Mouse (Mus musculus) liver, embryonic 12.5 days (tissue): ENCODE data around the gene Plekhg2. TPM values are rescaled to one million over a fixed set of nuclear protein-coding genes. Genes with fewer than 3 reads are reported as not detected.

Experiments
- ATAC-seq: fragments of 200-750 bp; cut with Nextera tagmentation; 2 replicates; pipeline ENCODE4 v1.8.0; 2017; ENCODE audit warnings: moderate number of reproducible peaks, mild to moderate bottlenecking, moderate library complexity
- H3K27ac ChIP-seq: fragments of 300-500 bp; sonication (generic); 2 replicates; pipeline ENCODE4 v1.5.1; 2016; ENCODE audit warnings: mild to moderate bottlenecking
- H3K27me3 ChIP-seq: fragments of 300-500 bp; sonication (generic); replicated peaks from 2 replicates; pipeline ENCODE4 v1.6.1; 2016; ENCODE audit warnings: mild to moderate bottlenecking, moderate library complexity
- H3K36me3 ChIP-seq: fragments of 300-500 bp; sonication (generic); 2 replicates; pipeline ENCODE4 v1.6.1; 2016; ENCODE audit warnings: mild to moderate bottlenecking, moderate library complexity
- H3K4me1 ChIP-seq: fragments of 300-500 bp; sonication (generic); 2 replicates; pipeline ENCODE4 v1.6.1; 2016
- H3K4me2 ChIP-seq: fragments of 300-500 bp; sonication (generic); 2 replicates; pipeline ENCODE4 v1.6.1; 2016; ENCODE audit warnings: mild to moderate bottlenecking, moderate library complexity
- H3K4me3 ChIP-seq: fragments of 300-500 bp; sonication (generic); 2 replicates; pipeline ENCODE4 v1.5.1; 2016; ENCODE audit warnings: mild to moderate bottlenecking, moderate library complexity
- H3K9ac ChIP-seq: fragments of 300-500 bp; sonication (generic); 2 replicates; pipeline ENCODE4 v1.6.1; 2016; ENCODE audit warnings: mild to moderate bottlenecking, moderate library complexity
- H3K9me3 ChIP-seq: fragments of 300-500 bp; sonication (generic); replicated peaks from 2 replicates; pipeline ENCODE4 v1.6.1; 2016; ENCODE audit warnings: mild to moderate bottlenecking, moderate library complexity
- WGBS: fragments of 180-500 bp; shearing (Covaris S2); methylation state at CpG from one replicate; pipeline ENCODE4 v1.1.7; 2016; ENCODE audit not compliant: insufficient replicate concordance; 5-methylcytosine and 5-hydroxymethylcytosine counted together
- polyA plus RNA-seq: library from polyadenylated mRNA; unstranded; fragments of >200 nt; fragmentation: Nextera tagmentation; extraction: Ambion mirVana; gene quantifications from 2 replicates; pipeline ENCODE4 v1.2.1, GENCODE M21; 2016

Plekhg2 gene
- polyA plus RNA-seq = 13.7 and 14.4 TPM in 2 replicates

- Histone ChIP-seq H3K4me3 (peak within 1 kb of the TSS; percentile 71), H3K36me3 (peaks cover 24% of the 10 kb centered on the region), H3K9me3 (no peaks in the 10 kb centered on the region), H3K4me2 (peak within 1 kb of the TSS; percentile 94), H3K9ac (peak within 1 kb of the TSS; percentile 79), H3K4me1 (peaks cover 69% of the 10 kb centered on the region), H3K27ac (peak within 1 kb of the TSS; percentile 87), H3K27me3 (peaks cover 18% of the 10 kb centered on the region)
- peak; percentile 85 for ATAC-seq
- under 1% methylated on average over 64 of the region's 66 CpGs for WGBS
Observed at GRCm38 (mm10) chr7:28372251-28373108, at the start of gene Plekhg2. Gene Plekhg2, minus strand, starts transcription at chr7:28372599.

GRCm38 (mm10) chr7:28419416-28419815 is 47.0 kb upstream of the Plekhg2 start:
- Histone ChIP-seq H3K36me3 (peaks cover 97% of the 10 kb centered on the region), H3K4me3 (no peak overlapping the region), H3K9ac (no peak overlapping the region), H3K27me3 (no peaks in the 10 kb centered on the region), H3K4me2 (no peak overlapping the region), H3K9me3 (no peaks in the 10 kb centered on the region), H3K27ac (no peak overlapping the region), H3K4me1 (no peaks in the 10 kb centered on the region)
- ATAC-seq = no peak
- 91% methylated on average over 2 of the region's 2 CpGs for WGBS

GRCm38 (mm10) chr7:28418096-28418670 is 45.8 kb upstream of the Plekhg2 start:
- H3K27me3 ChIP-seq = no peaks in the 10 kb centered on the region
- no peak overlapping the region for H3K4me3 ChIP-seq
- 90% methylated on average over 8 of the region's 8 CpGs for WGBS
- no peak overlapping the region for H3K9ac ChIP-seq
- peaks cover 97% of the 10 kb centered on the region for H3K36me3 ChIP-seq
- H3K27ac ChIP-seq = no peak overlapping the region
- ATAC-seq = no peak
- no peaks in the 10 kb centered on the region for H3K4me1 ChIP-seq
- no peaks in the 10 kb centered on the region for H3K9me3 ChIP-seq
- H3K4me2 ChIP-seq = no peak overlapping the region

- H3K27me3 ChIP-seq = no peaks in the 10 kb centered on the region
- no peak overlapping the region for H3K27ac ChIP-seq
- no peaks in the 10 kb centered on the region for H3K4me1 ChIP-seq
- H3K9me3 ChIP-seq = no peaks in the 10 kb centered on the region
- H3K4me2 ChIP-seq = no peak overlapping the region
- no peak overlapping the region for H3K4me3 ChIP-seq
- no peak for ATAC-seq
- peaks cover 97% of the 10 kb centered on the region for H3K36me3 ChIP-seq
- no peak overlapping the region for H3K9ac ChIP-seq
Observed at GRCm38 (mm10) chr7:28417368-28417767, 45.0 kb upstream of the Plekhg2 start.

GRCm38 (mm10) chr7:28412826-28413225 is 40.4 kb upstream of the Plekhg2 start:
- H3K4me2 ChIP-seq = no peak overlapping the region
- H3K27ac ChIP-seq = no peak overlapping the region
- H3K4me3 ChIP-seq = no peak overlapping the region
- no peak for ATAC-seq
- 0 out of 2 replicates have a peak, but pooled peaks cover 10% of the 10 kb centered on the region for H3K4me1 ChIP-seq
- peaks cover 93% of the 10 kb centered on the region for H3K36me3 ChIP-seq
- H3K9me3 ChIP-seq = no peaks in the 10 kb centered on the region
- 69% methylated on average over 4 of the region's 4 CpGs for WGBS
- no peaks in the 10 kb centered on the region for H3K27me3 ChIP-seq
- H3K9ac ChIP-seq = no peak overlapping the region

GRCm38 (mm10) chr7:28410841-28411475 is 38.6 kb upstream of the Plekhg2 start:
- H3K27me3 ChIP-seq = no peaks in the 10 kb centered on the region
- no peak overlapping the region for H3K4me2 ChIP-seq
- WGBS = 89% methylated on average over 3 of the region's 3 CpGs
- H3K27ac ChIP-seq = no peak overlapping the region
- no peak overlapping the region for H3K9ac ChIP-seq
- no peaks in the 10 kb centered on the region for H3K9me3 ChIP-seq
- peaks cover 93% of the 10 kb centered on the region for H3K36me3 ChIP-seq
- no peak overlapping the region for H3K4me3 ChIP-seq
- ATAC-seq = no peak
- 0 out of 2 replicates have a peak, but pooled peaks cover 10% of the 10 kb centered on the region for H3K4me1 ChIP-seq

GRCm38 (mm10) chr7:28401942-28402341 is 29.5 kb upstream of the Plekhg2 start:
- no peak for ATAC-seq

GRCm38 (mm10) chr7:28401030-28401429 is 28.6 kb upstream of the Plekhg2 start:
- Histone ChIP-seq H3K4me1 (peaks cover 8% of the 10 kb centered on the region), H3K4me2 (no peak overlapping the region), H3K9ac (no peak overlapping the region), H3K27ac (no peak overlapping the region), H3K4me3 (no peak overlapping the region), H3K27me3 (no peaks in the 10 kb centered on the region), H3K9me3 (no peaks in the 10 kb centered on the region), H3K36me3 (peaks cover 95% of the 10 kb centered on the region)
- 86% methylated on average over 1 of the region's 1 CpGs for WGBS
- ATAC-seq = 0 out of 2 replicates have a peak, but pooled peaks have one; percentile 16

More at GRCm38 (mm10) chr7:28401942-28402341, 29.5 kb upstream of the Plekhg2 start:
- H3K9ac ChIP-seq = no peak overlapping the region
- no peaks in the 10 kb centered on the region for H3K9me3 ChIP-seq
- no peak overlapping the region for H3K4me2 ChIP-seq
- WGBS = 60% methylated on average over 3 of the region's 3 CpGs
- H3K27me3 ChIP-seq = no peaks in the 10 kb centered on the region
- no peak overlapping the region for H3K27ac ChIP-seq
- H3K4me1 ChIP-seq = peaks cover 8% of the 10 kb centered on the region
- H3K36me3 ChIP-seq = peaks cover 95% of the 10 kb centered on the region
- H3K4me3 ChIP-seq = no peak overlapping the region

- H3K4me3 ChIP-seq = no peak overlapping the region
- no peaks in the 10 kb centered on the region for H3K27me3 ChIP-seq
- no peak overlapping the region for H3K27ac ChIP-seq
- WGBS = 87% methylated on average over 10 of the region's 10 CpGs
- H3K4me1 ChIP-seq = peaks cover 17% of the 10 kb centered on the region
- no peaks in the 10 kb centered on the region for H3K9me3 ChIP-seq
- no peak overlapping the region for H3K4me2 ChIP-seq
- no peak overlapping the region for H3K9ac ChIP-seq
- ATAC-seq = no peak
- H3K36me3 ChIP-seq = peaks cover 90% of the 10 kb centered on the region
Observed at GRCm38 (mm10) chr7:28398696-28399340, 26.4 kb upstream of the Plekhg2 start.

GRCm38 (mm10) chr7:28398000-28398399 is 25.6 kb upstream of the Plekhg2 start:
- WGBS = 59% methylated on average over 3 of the region's 3 CpGs
- peaks cover 82% of the 10 kb centered on the region for H3K36me3 ChIP-seq
- ATAC-seq = no peak
- H3K4me3 ChIP-seq = no peak overlapping the region
- no peaks in the 10 kb centered on the region for H3K9me3 ChIP-seq
- no peak overlapping the region for H3K9ac ChIP-seq
- H3K4me2 ChIP-seq = no peak overlapping the region
- H3K27me3 ChIP-seq = no peaks in the 10 kb centered on the region
- H3K4me1 ChIP-seq = peaks cover 23% of the 10 kb centered on the region
- H3K27ac ChIP-seq = no peak overlapping the region

GRCm38 (mm10) chr7:28395425-28395824 is 23.0 kb upstream of the Plekhg2 start:
- H3K4me2 ChIP-seq = no peak overlapping the region
- H3K9me3 ChIP-seq = no peaks in the 10 kb centered on the region
- no peak overlapping the region for H3K9ac ChIP-seq
- no peaks in the 10 kb centered on the region for H3K27me3 ChIP-seq
- H3K36me3 ChIP-seq = peaks cover 62% of the 10 kb centered on the region
- ATAC-seq = no peak
- no peak overlapping the region for H3K27ac ChIP-seq
- peaks cover 30% of the 10 kb centered on the region for H3K4me1 ChIP-seq
- 82% methylated on average over 4 of the region's 4 CpGs for WGBS
- no peak overlapping the region for H3K4me3 ChIP-seq
